Mouse (Mus musculus): Measurements from ENCODE around the gene Glrp1. TPM values are rescaled to one million over a fixed set of nuclear protein-coding genes. Genes with fewer than 3 reads are reported as not detected.

Gene Glrp1
- polyA plus RNA-seq, 1 experiment = not detected

DNA sequence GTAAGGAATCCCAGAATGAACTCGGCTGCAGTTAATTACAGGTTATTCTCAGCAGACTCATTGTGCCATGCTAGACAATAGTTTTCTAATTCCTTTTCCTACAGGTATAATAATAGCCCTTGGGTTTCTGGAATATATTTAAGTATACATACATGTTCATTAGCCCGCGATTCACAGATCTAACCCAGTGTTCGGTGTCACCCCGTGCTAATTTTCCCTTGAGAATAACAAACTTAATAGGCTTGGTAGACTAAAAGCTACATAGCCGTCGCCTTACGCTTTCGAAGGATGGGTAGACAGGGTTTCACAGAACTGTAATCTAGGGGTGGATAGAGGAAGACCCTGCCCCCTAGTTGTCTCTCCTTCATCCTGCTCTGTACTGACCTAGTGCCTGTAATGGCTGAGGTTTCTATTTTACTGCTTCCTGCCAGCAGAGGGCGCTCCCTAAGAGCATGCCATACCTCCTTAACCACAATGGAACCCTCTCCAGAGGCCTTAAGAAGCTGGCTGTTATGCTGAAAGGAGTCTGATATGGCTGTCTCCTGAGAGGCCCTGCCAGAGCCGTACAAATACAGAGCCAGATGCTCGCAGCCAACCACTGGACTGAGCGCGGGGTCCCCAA lies 53.3 kb downstream of the Glrp1 start:
- no peak overlapping the region for H3K4me3 ChIP-seq (ENCODE audit: extremely low read depth, insufficient read depth, insufficient read length)
- no peaks in the 10 kb centered on the region; the same call in 1 of the 2 replicates for H3K4me1 ChIP-seq (ENCODE audit: control insufficient read depth, insufficient read depth, insufficient read length)
- no peak overlapping the region for H3K27ac ChIP-seq (ENCODE audit: insufficient read depth, low read length)
- DNase-seq (ENCODE audit: low read depth in 1 of 2, low spot score in 2 of 2) = peak in 1 of 2 experiments; percentile 47
- no peaks in the 10 kb centered on the region for H3K36me3 ChIP-seq (ENCODE audit: control insufficient read depth, insufficient read depth, low read length)
- 71% methylated on average over 14 of the region's 14 CpGs for WGBS
- TF ChIP-seq CTCF (IDR thresholded peaks at IDR 0.05; ENCODE audit: extremely low read depth, insufficient read depth, insufficient read length, insufficient replicate concordance) (peak; percentile 55; the same call in 1 of the 2 replicates), POLR2A (IDR thresholded peaks at IDR 0.05; ENCODE audit: low read depth, low read length) (no peak)
- no peaks in the 10 kb centered on the region for H3K27me3 ChIP-seq (ENCODE audit: control insufficient read depth, insufficient read depth, low read length)

DNA sequence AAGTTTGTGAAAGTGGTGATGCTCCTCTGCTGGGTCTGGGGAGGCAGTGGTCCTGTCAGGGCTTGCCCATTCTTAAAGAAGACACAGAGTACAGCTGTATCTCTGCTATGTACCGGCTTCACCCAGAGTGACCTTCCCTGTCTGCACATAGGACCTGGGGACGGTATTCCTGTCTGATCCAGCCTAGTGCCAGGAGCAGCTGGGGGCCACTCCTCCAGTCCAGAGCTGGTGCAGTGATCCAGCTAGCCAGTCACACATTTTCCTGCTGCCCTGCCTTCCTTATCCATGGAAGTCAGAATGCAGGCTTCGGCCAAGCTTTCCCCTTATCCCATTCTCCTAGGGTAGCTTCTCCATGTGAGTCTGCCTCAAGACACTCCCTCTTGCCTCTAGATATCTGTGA lies 54.1 kb downstream of the Glrp1 start:
- 89% methylated on average over 3 of the region's 3 CpGs for WGBS
- Histone ChIP-seq H3K4me3 (ENCODE audit: extremely low read depth, insufficient read depth, insufficient read length) (no peak overlapping the region), H3K4me1 (ENCODE audit: control insufficient read depth, insufficient read depth, insufficient read length) (peaks cover 2% of the 10 kb centered on the region), H3K27me3 (ENCODE audit: control insufficient read depth, insufficient read depth, low read length) (no peaks in the 10 kb centered on the region), H3K36me3 (ENCODE audit: control insufficient read depth, insufficient read depth, low read length) (no peaks in the 10 kb centered on the region), H3K27ac (ENCODE audit: insufficient read depth, low read length) (no peak overlapping the region)
- DNase-seq (ENCODE audit: low read depth in 1 of 2, low spot score in 2 of 2) = no peak
- TF ChIP-seq POLR2A (IDR thresholded peaks at IDR 0.05; ENCODE audit: low read depth, low read length) (no peak), CTCF (IDR thresholded peaks at IDR 0.05; ENCODE audit: extremely low read depth, insufficient read depth, insufficient read length, insufficient replicate concordance) (no peak)

GRCm38 (mm10) chr1:88454703-88455102 lies 55.2 kb downstream of the Glrp1 start:
- Histone ChIP-seq H3K4me1 (ENCODE audit: control insufficient read depth, insufficient read depth, insufficient read length) (peaks cover 2% of the 10 kb centered on the region), H3K36me3 (ENCODE audit: control insufficient read depth, insufficient read depth, low read length) (no peaks in the 10 kb centered on the region), H3K4me3 (ENCODE audit: extremely low read depth, insufficient read depth, insufficient read length) (no peak overlapping the region), H3K27ac (ENCODE audit: insufficient read depth, low read length) (no peak overlapping the region), H3K27me3 (ENCODE audit: control insufficient read depth, insufficient read depth, low read length) (no peaks in the 10 kb centered on the region)
- DNase-seq (ENCODE audit: low read depth in 1 of 2, low spot score in 2 of 2) = no peak
- TF ChIP-seq CTCF (IDR thresholded peaks at IDR 0.05; ENCODE audit: extremely low read depth, insufficient read depth, insufficient read length, insufficient replicate concordance) = no peak
- no peak for TF ChIP-seq POLR2A (IDR thresholded peaks at IDR 0.05; ENCODE audit: low read depth, low read length)
- WGBS = 79% methylated on average over 3 of the region's 3 CpGs

- Histone ChIP-seq H3K4me3 (ENCODE audit: extremely low read depth, insufficient read depth, insufficient read length) (no peak overlapping the region), H3K27ac (ENCODE audit: insufficient read depth, low read length) (no peak overlapping the region), H3K27me3 (ENCODE audit: control insufficient read depth, insufficient read depth, low read length) (no peaks in the 10 kb centered on the region), H3K36me3 (ENCODE audit: control insufficient read depth, insufficient read depth, low read length) (no peaks in the 10 kb centered on the region), H3K4me1 (ENCODE audit: control insufficient read depth, insufficient read depth, insufficient read length) (peaks cover 2% of the 10 kb centered on the region)
- no peak for DNase-seq (ENCODE audit: low read depth in 1 of 2, low spot score in 2 of 2)
- WGBS = 86% methylated on average over 6 of the region's 6 CpGs
- no peak for TF ChIP-seq CTCF (IDR thresholded peaks at IDR 0.05; ENCODE audit: extremely low read depth, insufficient read depth, insufficient read length, insufficient replicate concordance)
- no peak for TF ChIP-seq POLR2A (IDR thresholded peaks at IDR 0.05; ENCODE audit: low read depth, low read length)
Measured at GRCm38 (mm10) chr1:88452198-88452597, 57.7 kb downstream of the Glrp1 start.

DNA sequence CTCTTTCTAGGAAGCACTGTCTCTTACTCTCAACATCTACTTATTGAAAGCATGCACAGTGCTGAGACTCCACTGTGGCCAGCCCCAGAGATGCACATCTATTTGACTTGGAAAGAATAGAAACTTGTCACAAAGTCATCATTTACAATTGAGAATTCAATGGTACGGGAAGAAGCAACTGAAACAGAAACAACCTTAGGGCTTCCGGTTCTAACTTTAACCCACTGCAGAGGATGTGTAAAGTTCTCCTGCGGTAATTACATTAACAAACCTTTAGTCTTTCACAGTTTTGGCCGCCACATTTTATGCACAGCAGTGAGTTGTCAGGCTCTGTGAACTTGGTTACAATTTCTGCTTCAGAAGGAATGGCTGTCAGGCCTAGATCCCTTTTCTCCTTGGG lies 59.2 kb downstream of the Glrp1 start:
- no peak overlapping the region for H3K4me3 ChIP-seq (ENCODE audit: extremely low read depth, insufficient read depth, insufficient read length)
- TF ChIP-seq POLR2A (IDR thresholded peaks at IDR 0.05; ENCODE audit: low read depth, low read length) (no peak), CTCF (IDR thresholded peaks at IDR 0.05; ENCODE audit: extremely low read depth, insufficient read depth, insufficient read length, insufficient replicate concordance) (no peak)
- no peaks in the 10 kb centered on the region for H3K36me3 ChIP-seq (ENCODE audit: control insufficient read depth, insufficient read depth, low read length)
- peaks cover 2% of the 10 kb centered on the region for H3K4me1 ChIP-seq (ENCODE audit: control insufficient read depth, insufficient read depth, insufficient read length)
- H3K27me3 ChIP-seq (ENCODE audit: control insufficient read depth, insufficient read depth, low read length) = no peaks in the 10 kb centered on the region
- DNase-seq (ENCODE audit: low read depth in 1 of 2, low spot score in 2 of 2) = no peak
- no peak overlapping the region; the same call in 1 of the 2 replicates for H3K27ac ChIP-seq (ENCODE audit: insufficient read depth, low read length)
- 49% methylated on average over 4 of the region's 4 CpGs for WGBS

Other genes with a start within 250 kb of the Glrp1 start
- 33.6 and 47.2 TPM in 2 replicates for gene Hjurp, start 232.4 kb downstream of the Glrp1 start, polyA plus RNA-seq (2012; rRNA removed)
- not detected in 2 replicates for gene Trpm8, start 232.4 kb downstream of the Glrp1 start, polyA plus RNA-seq (2012; rRNA removed)
- gene Spp2, start 103.1 kb downstream of the Glrp1 start, polyA plus RNA-seq (2012; rRNA removed) = 0.37 TPM in 1 of 2 replicates, not detected in the other
- 31.0 and 46.1 TPM in 2 replicates for gene Arl4c, start 192.2 kb upstream of the Glrp1 start, polyA plus RNA-seq (2012; rRNA removed)

All from spleen, adult 2 months (tissue).